Mouse (Mus musculus) kidney, embryonic 14.5 days (tissue): ENCODE data around the gene Ggt6. TPM values are rescaled to one million over a fixed set of nuclear protein-coding genes. Genes with fewer than 3 reads are reported as not detected.

Experiments used
- ATAC-seq: fragments of 200-750 bp; cut with Nextera tagmentation; 2 replicates; pipeline ENCODE4 v1.8.0; 2017; ENCODE audit warnings: moderate number of reproducible peaks, mild to moderate bottlenecking, moderate TSS enrichment, moderate library complexity; ENCODE audit not compliant: low FRiP score, low TSS enrichment
- H3K27ac ChIP-seq: fragments of 300-500 bp; sonication (generic); 2 replicates; pipeline ENCODE4 v1.5.1; 2014; ENCODE audit warnings: low read depth, mild to moderate bottlenecking, low read length, moderate library complexity, mixed read lengths
- H3K27me3 ChIP-seq: fragments of 300-500 bp; sonication (generic); 2 replicates; pipeline ENCODE4 v1.6.1; 2014; ENCODE audit warnings: mild to moderate bottlenecking, low read length; ENCODE audit not compliant: control insufficient read depth, insufficient read depth
- H3K36me3 ChIP-seq: fragments of 300-500 bp; sonication (generic); 2 replicates; pipeline ENCODE4 v1.6.1; 2014; ENCODE audit warnings: low read length, mixed read lengths; ENCODE audit not compliant: control insufficient read depth, insufficient read depth
- H3K4me1 ChIP-seq: fragments of 300-500 bp; sonication (generic); 2 replicates; pipeline ENCODE4 v1.6.1; 2014; ENCODE audit warnings: low read length, mixed read lengths; ENCODE audit not compliant: control insufficient read depth, insufficient read depth
- H3K4me2 ChIP-seq: fragments of 300-500 bp; sonication (generic); replicated peaks from 2 replicates; pipeline ENCODE4 v1.6.1; 2014; ENCODE audit warnings: low read depth, mild to moderate bottlenecking, low read length
- H3K4me3 ChIP-seq: fragments of 300-500 bp; sonication (generic); 2 replicates; pipeline ENCODE4 v1.5.1; 2014; ENCODE audit warnings: mild to moderate bottlenecking, low read length
- H3K9ac ChIP-seq: fragments of 300-500 bp; sonication (generic); 2 replicates; pipeline ENCODE4 v1.6.1; 2014; ENCODE audit warnings: low read depth, mild to moderate bottlenecking, low read length, moderate library complexity
- H3K9me3 ChIP-seq: fragments of 300-500 bp; sonication (generic); 2 replicates; pipeline ENCODE4 v1.6.1; 2016; ENCODE audit warnings: low read length; ENCODE audit not compliant: control insufficient read depth
- WGBS: fragments of 180-500 bp; shearing (Covaris S2); extraction: QIAGEN DNeasy Blood & Tissue Kit; methylation state at CpG from one replicate; pipeline ENCODE4 v1.1.7; 2014; 5-methylcytosine and 5-hydroxymethylcytosine counted together
- polyA plus RNA-seq: library from polyadenylated mRNA; unstranded; fragments of >200 nt; fragmentation: Nextera tagmentation; extraction: Ambion mirVana; gene quantifications from 2 replicates; pipeline ENCODE4 v1.2.1, GENCODE M21; 2014

The Ggt6 gene
- polyA plus RNA-seq, 1 experiment from 2014 or later, result 0.76 TPM

- Histone ChIP-seq H3K27me3 (no peaks in the 10 kb centered on the region), H3K4me2 (no peak overlapping the region), H3K9me3 (no peaks in the 10 kb centered on the region), H3K27ac (no peak overlapping the region), H3K9ac (no peak overlapping the region), H3K4me1 (peaks cover 27% of the 10 kb centered on the region; the same call in 1 of the 2 replicates), H3K36me3 (no peaks in the 10 kb centered on the region), H3K4me3 (no peak overlapping the region)
- ATAC-seq, result no peak
- 82% methylated on average over 5 of the region's 5 CpGs for WGBS
Measured at GRCm38 (mm10) chr11:72416666-72417065, 18.7 kb upstream of the Ggt6 start.

GRCm38 (mm10) chr11:72417376-72417775 lies 17.9 kb upstream of the Ggt6 start:
- H3K36me3 ChIP-seq, result no peaks in the 10 kb centered on the region
- no peak overlapping the region for H3K27ac ChIP-seq
- no peak overlapping the region for H3K4me3 ChIP-seq
- 21% methylated on average over 4 of the region's 4 CpGs for WGBS
- peaks cover 23% of the 10 kb centered on the region; the same call in 1 of the 2 replicates for H3K4me1 ChIP-seq
- ATAC-seq, result no peak
- H3K27me3 ChIP-seq, result no peaks in the 10 kb centered on the region
- H3K9ac ChIP-seq, result no peak overlapping the region
- H3K9me3 ChIP-seq, result no peaks in the 10 kb centered on the region
- H3K4me2 ChIP-seq, result no peak overlapping the region

GRCm38 (mm10) chr11:72418227-72418626 lies 17.1 kb upstream of the Ggt6 start:
- no peaks in the 10 kb centered on the region for H3K27me3 ChIP-seq
- no peak overlapping the region for H3K4me3 ChIP-seq
- ATAC-seq, result no peak
- no peaks in the 10 kb centered on the region for H3K36me3 ChIP-seq
- no peaks in the 10 kb centered on the region for H3K9me3 ChIP-seq
- no peak overlapping the region for H3K4me2 ChIP-seq
- H3K4me1 ChIP-seq, result peaks cover 19% of the 10 kb centered on the region; the same call in 1 of the 2 replicates
- no peak overlapping the region for H3K9ac ChIP-seq
- WGBS, result 29% methylated on average over 8 of the region's 8 CpGs
- no peak overlapping the region for H3K27ac ChIP-seq

GRCm38 (mm10) chr11:72419006-72419405 lies 16.3 kb upstream of the Ggt6 start:
- no peak overlapping the region for H3K9ac ChIP-seq
- H3K27ac ChIP-seq, result no peak overlapping the region
- 59% methylated on average over 6 of the region's 6 CpGs for WGBS
- no peak overlapping the region for H3K4me3 ChIP-seq
- no peak overlapping the region for H3K4me2 ChIP-seq
- H3K9me3 ChIP-seq, result no peaks in the 10 kb centered on the region
- ATAC-seq, result no peak
- peaks cover 16% of the 10 kb centered on the region; the same call in 1 of the 2 replicates for H3K4me1 ChIP-seq
- H3K27me3 ChIP-seq, result no peaks in the 10 kb centered on the region
- H3K36me3 ChIP-seq, result no peaks in the 10 kb centered on the region

- Histone ChIP-seq H3K36me3 (no peaks in the 10 kb centered on the region), H3K9me3 (no peaks in the 10 kb centered on the region), H3K27me3 (no peaks in the 10 kb centered on the region), H3K27ac (no peak overlapping the region), H3K4me2 (no peak overlapping the region), H3K4me3 (no peak overlapping the region), H3K9ac (no peak overlapping the region), H3K4me1 (peaks cover 10% of the 10 kb centered on the region; the same call in 1 of the 2 replicates)
- no peak for ATAC-seq
- WGBS, result 86% methylated on average over 6 of the region's 6 CpGs
Measured at GRCm38 (mm10) chr11:72420460-72421122, 14.7 kb upstream of the Ggt6 start.

- no peak for ATAC-seq
Measured at GRCm38 (mm10) chr11:72421518-72422278, 13.6 kb upstream of the Ggt6 start.

GRCm38 (mm10) chr11:72423686-72424085 lies 11.6 kb upstream of the Ggt6 start:
- Histone ChIP-seq H3K4me2 (no peak overlapping the region), H3K4me1 (no peaks in the 10 kb centered on the region), H3K9ac (no peak overlapping the region), H3K9me3 (no peaks in the 10 kb centered on the region), H3K27me3 (no peaks in the 10 kb centered on the region), H3K27ac (no peak overlapping the region), H3K36me3 (no peaks in the 10 kb centered on the region), H3K4me3 (no peak overlapping the region)
- ATAC-seq, result no peak
- 88% methylated on average over 4 of the region's 4 CpGs for WGBS

More at GRCm38 (mm10) chr11:72421518-72422278, 13.6 kb upstream of the Ggt6 start:
- Histone ChIP-seq H3K4me3 (no peak overlapping the region), H3K27ac (no peak overlapping the region), H3K27me3 (no peaks in the 10 kb centered on the region), H3K36me3 (no peaks in the 10 kb centered on the region), H3K9ac (no peak overlapping the region), H3K9me3 (no peaks in the 10 kb centered on the region), H3K4me2 (no peak overlapping the region), H3K4me1 (peaks cover 10% of the 10 kb centered on the region; the same call in 1 of the 2 replicates)
- WGBS, result 91% methylated on average over 11 of the region's 11 CpGs

- H3K4me1 ChIP-seq, result no peaks in the 10 kb centered on the region
- H3K9ac ChIP-seq, result no peak overlapping the region
- H3K4me2 ChIP-seq, result no peak overlapping the region
- no peaks in the 10 kb centered on the region for H3K9me3 ChIP-seq
- no peak overlapping the region for H3K27ac ChIP-seq
- no peak overlapping the region for H3K4me3 ChIP-seq
- H3K27me3 ChIP-seq, result no peaks in the 10 kb centered on the region
- no peaks in the 10 kb centered on the region for H3K36me3 ChIP-seq
- ATAC-seq, result no peak
Measured at GRCm38 (mm10) chr11:72425201-72425600, 10.1 kb upstream of the Ggt6 start.

GRCm38 (mm10) chr11:72426884-72427283 lies 8.4 kb upstream of the Ggt6 start:
- H3K4me1 ChIP-seq, result no peaks in the 10 kb centered on the region
- no peaks in the 10 kb centered on the region for H3K36me3 ChIP-seq
- H3K9me3 ChIP-seq, result no peaks in the 10 kb centered on the region
- H3K4me3 ChIP-seq, result no peak overlapping the region
- no peak overlapping the region for H3K27ac ChIP-seq
- no peak overlapping the region for H3K4me2 ChIP-seq
- no peak overlapping the region for H3K9ac ChIP-seq
- H3K27me3 ChIP-seq, result no peaks in the 10 kb centered on the region
- no peak for ATAC-seq
